Mouse (Mus musculus) myocyte (in vitro differentiated cells): ENCODE data around the gene Olfr259. TPM values are rescaled to one million over a fixed set of nuclear protein-coding genes. Genes with fewer than 3 reads are reported as not detected.

ENCODE experiments used
- H3K27me3 ChIP-seq: one replicate; pipeline ENCODE4 v1.6.1; 2011; ENCODE audit not compliant: control insufficient read depth, insufficient read depth, insufficient read length
- H3K36me3 ChIP-seq: one replicate; pipeline ENCODE4 v1.6.1; 2011; ENCODE audit not compliant: control insufficient read depth, insufficient read depth
- H3K4me2 ChIP-seq: one replicate; pipeline ENCODE4 v1.6.1; 2011; ENCODE audit warnings: low read depth, control low read depth
- H3K4me3 ChIP-seq: one replicate; pipeline ENCODE4 v1.5.1; 2011; ENCODE audit warnings: mild to moderate bottlenecking, control low read depth, moderate library complexity
- H3K79me2 ChIP-seq: one replicate; pipeline ENCODE4 v1.6.1; 2011; ENCODE audit not compliant: control insufficient read depth, insufficient read depth
- H3ac ChIP-seq: one replicate; pipeline ENCODE4 v1.6.1; 2011; ENCODE audit not compliant: control insufficient read depth, insufficient read length
- CEBPB ChIP-seq: IDR thresholded peaks from 2 replicates; pipeline ENCODE4 v1.6.1; 2011; ENCODE audit warnings: mild to moderate bottlenecking, moderate library complexity; ENCODE audit not compliant: poor library complexity, insufficient read depth, severe bottlenecking
- E2F4 ChIP-seq: IDR thresholded peaks from one replicate; pipeline ENCODE4 v1.6.1; 2011; ENCODE audit warnings: mild to moderate bottlenecking, control low read depth, moderate library complexity; ENCODE audit not compliant: insufficient read depth
- MAX ChIP-seq: IDR thresholded peaks from one replicate; pipeline ENCODE4 v1.6.1; 2011; ENCODE audit warnings: low read depth, mild to moderate bottlenecking, control low read depth
- MYOD1 ChIP-seq, 3 experiments: IDR thresholded peaks; one replicate each; pipeline ENCODE4 v1.6.1; 2011; ENCODE audit warnings: control low read depth in 2 of 3, low read depth in 2 of 3, mild to moderate bottlenecking in 2 of 3, moderate library complexity in 1 of 3; ENCODE audit not compliant: insufficient read length in 2 of 3, control insufficient read depth in 1 of 3
- MYOG ChIP-seq, 3 experiments: IDR thresholded peaks; one replicate each; pipeline ENCODE4 v1.6.1; 2011; ENCODE audit warnings: control low read depth in 2 of 3, low read depth in 2 of 3, mild to moderate bottlenecking in 2 of 3; ENCODE audit not compliant: insufficient read length in 2 of 3, control insufficient read depth in 1 of 3, insufficient read depth in 1 of 3
- POLR2A ChIP-seq: IDR thresholded peaks from one replicate; pipeline ENCODE4 v1.6.1; 2011; ENCODE audit warnings: low read depth, mild to moderate bottlenecking, control low read depth, moderate library complexity; ENCODE audit not compliant: insufficient read length
- POLR2AphosphoS2 ChIP-seq: IDR thresholded peaks from one replicate; pipeline ENCODE4 v1.6.1; 2011; ENCODE audit warnings: low read depth, control low read depth; ENCODE audit not compliant: insufficient read length
- REST ChIP-seq: IDR thresholded peaks from one replicate; pipeline ENCODE4 v1.6.1; 2011; ENCODE audit warnings: mild to moderate bottlenecking, control low read depth, moderate library complexity; ENCODE audit not compliant: insufficient read depth, insufficient read length
- SRF ChIP-seq: IDR thresholded peaks from one replicate; pipeline ENCODE4 v1.6.1; 2011; ENCODE audit warnings: low read depth; ENCODE audit not compliant: control insufficient read depth, insufficient read length
- TCF12 ChIP-seq: IDR thresholded peaks from one replicate; pipeline ENCODE4 v1.6.1; 2011; ENCODE audit warnings: mild to moderate bottlenecking, control low read depth; ENCODE audit not compliant: poor library complexity, insufficient read depth, severe bottlenecking
- TCF3 ChIP-seq: IDR thresholded peaks from one replicate; pipeline ENCODE4 v1.6.1; 2011; ENCODE audit warnings: low read depth, control low read depth; ENCODE audit not compliant: insufficient read length
- USF1 ChIP-seq: IDR thresholded peaks from one replicate; pipeline ENCODE4 v1.6.1; 2011; ENCODE audit warnings: low read depth, mild to moderate bottlenecking, control low read depth, moderate library complexity
- polyA plus RNA-seq: library from polyadenylated mRNA; unstranded; fragments of >200 nt; fragmentation: generic; extraction: Trizol; gene quantifications from one replicate; pipeline ENCODE4 v1.2.1, GENCODE M21; 2012; ENCODE audit warnings: missing spikeins

The Olfr259 gene
- polyA plus RNA-seq, 1 experiment = not detected

GRCm38 (mm10) chr2:87075717-87076116 lies 38.6 kb downstream of the Olfr259 start, which contains the start of gene Olfr1107:
Olfr1107 (minus strand) TSS chr2:87075817.
- Histone ChIP-seq H3K27me3 (no peaks in the 10 kb centered on the region), H3K4me3 (no peak within 1 kb of the TSS), H3K79me2 (no peaks in the 10 kb centered on the region), H3ac (no peak within 1 kb of the TSS), H3K4me2 (no peak within 1 kb of the TSS), H3K36me3 (no peaks in the 10 kb centered on the region)
- no peak for TF ChIP-seq TCF12
- no peak for TF ChIP-seq MAX
- no peak for TF ChIP-seq SRF
- TF ChIP-seq USF1 = no peak
- no peak for TF ChIP-seq E2F4
- no peak for TF ChIP-seq POLR2A
- no peak for TF ChIP-seq MYOD1 (IDR thresholded peaks at IDR 0.05; ENCODE audit: control insufficient read depth in 1 of 3, insufficient read length in 2 of 3, low read depth in 2 of 3)
- TF ChIP-seq REST = no peak
- no peak for TF ChIP-seq MYOG (IDR thresholded peaks at IDR 0.05; ENCODE audit: control insufficient read depth in 1 of 3, insufficient read depth in 1 of 3, insufficient read length in 2 of 3, low read depth in 2 of 3)
- TF ChIP-seq POLR2AphosphoS2 = no peak
- TF ChIP-seq TCF3 = no peak
- no peak for TF ChIP-seq CEBPB

Other genes starting within 250 kb of the Olfr259 start
- gene Gm13723, start 239.8 kb downstream of the Olfr259 start, polyA plus RNA-seq = not detected
- not detected for gene Olfr1097, start 222.4 kb downstream of the Olfr259 start, polyA plus RNA-seq
- not detected for gene Olfr1098, start 190.0 kb downstream of the Olfr259 start, polyA plus RNA-seq
- not detected for gene Olfr1099, start 153.9 kb downstream of the Olfr259 start, polyA plus RNA-seq
- gene Olfr1100, start 134.6 kb downstream of the Olfr259 start, polyA plus RNA-seq = not detected
- not detected for gene Olfr1101, start 123.3 kb downstream of the Olfr259 start, polyA plus RNA-seq
- gene Olfr1102, start 116.2 kb downstream of the Olfr259 start, polyA plus RNA-seq = not detected
- gene Olfr1104, start 87.5 kb downstream of the Olfr259 start, polyA plus RNA-seq = not detected
- not detected for gene Olfr1105, start 78.0 kb downstream of the Olfr259 start, polyA plus RNA-seq
- gene Olfr1106, start 62.3 kb downstream of the Olfr259 start, polyA plus RNA-seq = not detected
- gene Olfr1107, start 38.8 kb downstream of the Olfr259 start, polyA plus RNA-seq = not detected
- gene Olfr1109, start 18.6 kb downstream of the Olfr259 start, polyA plus RNA-seq = not detected
- not detected for gene Olfr1110, start 25.7 kb upstream of the Olfr259 start, polyA plus RNA-seq
- not detected for gene Olfr1111, start 38.1 kb upstream of the Olfr259 start, polyA plus RNA-seq
- gene Olfr1112, start 73.2 kb upstream of the Olfr259 start, polyA plus RNA-seq = not detected
- gene Olfr1113, start 94.4 kb upstream of the Olfr259 start, polyA plus RNA-seq = not detected
- not detected for gene Olfr1115, start 133.4 kb upstream of the Olfr259 start, polyA plus RNA-seq
- not detected for gene Olfr1116, start 153.0 kb upstream of the Olfr259 start, polyA plus RNA-seq
- gene Olfr1118, start 193.0 kb upstream of the Olfr259 start, polyA plus RNA-seq = not detected
- not detected for gene Olfr1120, start 240.2 kb upstream of the Olfr259 start, polyA plus RNA-seq